Mouse (Mus musculus): ENCODE measurements around the gene Ankmy2.

Ankmy2 gene

DNA sequence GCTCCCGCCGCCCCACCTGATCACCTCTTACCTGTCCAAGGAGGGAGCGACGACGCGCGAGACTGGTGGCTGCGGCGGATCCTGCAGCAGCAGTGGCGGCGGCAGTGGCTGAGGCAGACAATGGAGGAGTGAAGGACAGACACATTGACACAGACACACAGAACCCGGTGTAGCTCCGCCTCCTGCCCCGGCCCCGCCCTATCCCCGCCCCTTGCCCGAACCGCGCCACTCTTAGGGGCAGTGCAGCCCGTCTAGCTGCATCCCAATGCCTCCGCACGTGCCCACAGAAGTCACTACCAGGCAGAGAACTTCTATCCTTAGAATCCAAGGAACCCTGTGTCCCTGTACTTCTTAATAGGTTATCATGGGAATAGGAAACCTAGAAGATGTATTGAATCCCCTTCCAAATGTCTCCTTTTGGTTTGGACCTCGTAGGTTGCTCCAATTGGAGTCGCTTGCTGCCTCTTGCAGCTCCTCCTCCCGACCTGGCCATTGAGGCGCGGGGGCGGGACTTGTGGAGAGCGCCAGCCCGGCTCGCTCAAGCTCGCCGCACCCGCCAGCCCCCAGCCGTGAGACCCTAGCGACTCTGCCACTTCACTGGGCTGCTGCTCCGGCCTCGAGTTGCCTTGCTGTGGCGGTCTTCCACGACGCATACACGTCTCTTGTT, at the start of gene Ankmy2:
Gene Ankmy2 (plus strand): TSS at position 478 of the 667 bp plus-strand sequence.
- peak; percentile 77 to 82 for DNase-seq (ENCODE audit: low spot score in 2 of 2)

DNA sequence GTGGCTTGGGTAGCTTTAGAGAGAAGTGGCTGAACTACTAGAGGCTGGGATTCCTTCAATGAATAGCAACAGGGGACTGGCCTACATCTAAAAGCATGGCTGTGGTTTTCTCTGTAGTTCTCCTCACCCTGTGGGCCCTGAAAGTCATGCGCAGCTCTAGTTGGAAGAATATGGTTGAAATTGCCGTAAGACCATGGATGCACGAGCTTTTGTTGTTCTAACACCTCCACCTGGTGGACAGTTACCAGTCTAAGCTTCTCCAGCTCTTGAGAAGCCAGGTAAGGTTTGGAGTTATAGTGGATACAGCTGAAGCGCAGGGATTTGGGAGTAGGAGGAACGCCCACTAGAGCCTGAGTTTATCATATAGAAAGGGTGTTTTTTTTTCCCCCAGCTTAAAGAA, 48.5 kb upstream of the Ankmy2 start:
- no peak for DNase-seq (ENCODE audit: low spot score in 2 of 2)

DNA sequence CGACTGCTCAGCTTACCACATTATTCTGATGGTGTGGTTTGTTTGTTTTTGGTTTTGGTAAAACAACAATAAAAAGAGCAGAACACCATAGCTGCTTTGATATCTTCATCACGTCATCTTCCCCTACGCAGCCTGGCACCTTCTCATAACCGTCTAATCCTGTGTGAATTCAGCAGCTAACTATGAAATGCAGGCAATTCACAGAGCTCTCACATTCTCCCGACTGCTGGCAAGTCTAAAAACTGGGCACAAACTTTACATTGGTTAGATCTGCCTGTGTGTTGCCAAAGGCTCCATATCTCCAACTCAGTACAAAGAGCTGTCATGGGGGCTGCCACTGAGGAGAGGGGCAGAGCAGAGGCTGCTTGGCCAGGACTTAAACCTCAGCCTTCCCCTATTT, 46.5 kb upstream of the Ankmy2 start:
- no peak for DNase-seq (ENCODE audit: low spot score in 2 of 2)

DNA sequence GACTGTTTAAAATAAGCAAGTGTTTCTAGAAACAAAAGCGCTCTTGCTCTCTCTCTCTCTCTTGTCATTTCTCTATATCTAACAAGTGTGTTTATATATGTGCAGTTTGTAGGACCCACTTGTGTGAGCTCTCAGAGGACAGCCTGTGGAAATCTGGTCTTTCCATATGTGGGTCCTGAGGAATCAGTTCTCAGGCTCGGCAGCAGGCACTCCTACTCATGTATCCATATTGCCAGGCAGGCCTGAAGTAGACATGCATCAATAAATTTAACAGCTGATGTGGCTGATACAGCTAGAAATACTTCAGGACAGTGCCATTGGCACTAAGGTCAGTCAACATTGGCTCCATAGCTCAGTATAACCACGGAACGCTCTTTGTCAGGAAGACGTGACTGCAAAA, 45.8 kb upstream of the Ankmy2 start:
- DNase-seq (ENCODE audit: low spot score in 2 of 2): no peak

DNA sequence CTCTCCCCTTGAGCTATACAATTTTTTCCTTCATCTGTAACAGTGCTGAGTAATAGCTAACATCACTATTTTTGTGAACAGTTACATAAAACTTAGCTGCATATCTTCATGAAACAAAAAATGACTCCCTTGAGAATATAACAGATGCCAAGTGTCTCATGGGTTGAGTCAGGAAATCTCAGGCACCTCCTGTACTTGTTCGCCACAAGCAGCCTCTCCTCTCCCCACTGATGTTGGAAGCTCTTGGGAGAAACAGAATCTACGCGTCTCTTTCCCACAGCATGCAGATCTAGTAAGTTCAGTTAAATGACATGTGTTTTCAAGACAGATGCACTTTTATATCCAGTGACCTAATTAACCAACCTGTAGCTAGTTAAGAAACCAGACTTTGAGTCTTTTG, 44.8 kb upstream of the Ankmy2 start:
- no peak for DNase-seq (ENCODE audit: low spot score in 2 of 2)

DNA sequence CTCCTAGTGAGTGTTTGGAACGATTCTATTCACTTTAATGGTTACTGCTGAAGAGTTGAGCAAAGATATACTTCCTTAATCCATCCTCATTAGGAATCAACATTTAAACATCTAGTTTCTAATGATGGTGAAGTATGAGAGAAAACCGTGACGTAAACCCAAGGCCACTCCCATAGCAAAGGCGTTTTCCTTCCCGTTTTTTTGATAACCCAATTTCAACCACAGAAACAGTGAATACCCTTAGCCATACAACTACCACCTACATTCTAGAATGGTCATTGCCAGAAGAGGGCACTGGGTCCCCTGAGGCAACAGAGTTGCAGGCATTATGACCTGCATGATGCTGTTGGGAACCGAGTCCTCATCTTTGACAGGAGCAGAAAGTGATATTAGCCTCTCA, 39.8 kb upstream of the Ankmy2 start:
- DNase-seq (ENCODE audit: low spot score in 2 of 2): no peak

DNA sequence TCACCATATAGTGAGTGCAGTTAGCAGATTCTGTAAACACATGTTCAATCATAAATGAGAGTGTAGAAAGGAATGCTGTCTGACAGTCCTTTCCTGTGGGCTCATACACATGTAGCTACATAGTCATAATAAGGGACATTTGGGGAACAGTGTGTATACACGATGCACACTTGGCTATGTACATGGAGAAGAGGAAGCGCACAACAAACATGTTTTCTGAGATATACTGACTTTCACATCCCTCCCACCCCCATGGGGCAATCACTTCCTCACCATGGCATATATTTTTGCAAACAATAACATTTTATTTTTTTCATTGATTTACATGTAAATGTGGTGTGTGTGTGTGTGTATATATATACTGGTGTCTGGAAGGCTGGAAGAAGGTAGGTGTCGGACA, 37.7 kb upstream of the Ankmy2 start:
- DNase-seq (ENCODE audit: low spot score in 2 of 2): no peak

DNA sequence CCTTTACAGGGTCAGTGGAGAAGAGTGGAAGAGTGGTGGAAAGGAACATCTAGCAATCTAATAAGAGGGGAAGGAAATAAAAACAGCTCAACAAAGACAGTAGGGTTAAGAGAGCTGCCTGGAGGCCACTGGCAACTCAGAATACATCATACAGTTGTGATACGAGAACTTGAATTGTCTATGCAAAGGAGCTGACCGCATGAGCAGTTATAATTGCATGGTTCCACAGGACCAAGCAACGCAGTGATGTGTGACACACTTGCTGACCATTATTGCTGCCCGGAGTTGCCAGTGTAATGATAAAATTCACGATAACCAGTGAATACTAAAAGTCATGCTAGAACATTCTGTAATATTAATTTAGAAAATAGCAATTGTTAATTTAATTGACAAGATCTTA, 30.9 kb upstream of the Ankmy2 start:
- DNase-seq (ENCODE audit: low spot score in 2 of 2): no peak

DNA sequence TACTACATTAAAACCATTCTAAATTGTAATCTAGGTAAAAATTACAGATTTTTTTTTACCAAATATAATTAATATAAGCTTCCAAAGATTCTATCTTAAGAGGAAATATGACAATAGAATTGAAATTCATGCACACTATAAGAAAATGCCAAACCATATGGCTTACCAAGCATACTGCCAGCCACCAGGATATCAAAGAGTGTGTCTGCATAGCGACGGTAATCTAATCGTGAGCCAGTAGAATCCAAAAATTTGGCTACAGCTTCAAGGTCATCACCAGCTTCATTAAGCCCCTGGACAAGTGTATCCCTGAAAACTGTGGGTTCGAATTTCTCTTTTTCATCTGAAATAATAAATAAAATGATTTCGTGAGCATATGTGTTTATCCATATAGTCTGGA, 27.1 kb upstream of the Ankmy2 start:
- no peak for DNase-seq (ENCODE audit: low spot score in 2 of 2)

DNA sequence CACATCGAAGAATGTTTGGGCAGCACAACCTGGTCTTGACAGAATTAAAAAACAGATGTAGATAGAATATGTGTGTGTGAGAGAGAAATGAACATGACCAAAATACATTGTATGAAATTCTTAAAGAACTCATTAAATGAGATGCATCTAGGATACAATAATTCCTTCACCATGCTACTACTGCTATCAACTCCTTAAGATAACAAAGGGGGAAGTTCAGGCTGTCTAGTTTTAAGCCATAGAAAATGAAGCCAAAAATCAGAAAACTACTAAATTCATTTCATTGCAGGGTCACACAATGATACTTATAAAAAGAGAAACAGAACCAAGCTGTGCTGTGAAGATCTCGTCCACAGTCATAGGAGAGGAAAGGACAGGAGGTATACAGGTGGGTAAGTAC, 24.7 kb upstream of the Ankmy2 start:
- no peak for DNase-seq (ENCODE audit: low spot score in 2 of 2)

DNA sequence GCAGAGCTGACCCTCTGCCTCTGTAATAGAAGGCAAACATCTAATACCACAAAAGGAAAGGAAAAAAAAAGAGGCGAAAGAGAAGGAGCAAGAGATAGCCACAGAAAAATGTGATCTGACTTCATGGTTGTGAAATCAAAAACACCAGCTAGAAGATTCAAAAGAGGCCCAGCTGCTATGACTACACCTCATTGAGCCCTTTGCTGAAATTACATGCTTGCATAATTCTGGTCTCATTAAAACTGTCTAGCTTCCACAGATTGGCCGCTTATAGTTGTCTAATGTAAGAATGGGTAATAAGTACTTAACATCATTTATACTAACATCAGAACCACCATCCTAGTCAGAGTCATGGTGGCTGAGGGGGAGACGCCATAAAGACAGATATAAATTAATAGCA, 24.2 kb upstream of the Ankmy2 start:
- DNase-seq (ENCODE audit: low spot score in 2 of 2): no peak

DNA sequence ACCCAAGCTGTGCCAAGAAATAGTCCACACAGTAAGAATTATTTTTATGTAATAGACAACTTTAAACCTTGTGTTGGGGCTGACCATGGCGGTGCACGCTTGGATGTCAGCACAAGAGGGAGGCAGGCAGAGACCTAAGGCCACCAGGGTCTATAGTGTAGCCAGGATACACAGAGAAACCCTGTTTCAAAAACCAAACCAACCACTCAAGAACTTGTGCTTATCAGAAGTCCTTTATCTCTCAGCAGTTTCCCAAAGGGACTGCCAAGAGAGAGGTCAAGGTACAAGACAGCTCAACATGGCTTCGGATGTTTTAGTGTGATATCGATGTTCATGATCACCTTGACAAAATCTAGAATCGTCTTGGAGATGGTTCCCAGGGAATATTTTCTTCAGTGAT, 23.4 kb upstream of the Ankmy2 start:
- no peak for DNase-seq (ENCODE audit: low spot score in 2 of 2)

DNA sequence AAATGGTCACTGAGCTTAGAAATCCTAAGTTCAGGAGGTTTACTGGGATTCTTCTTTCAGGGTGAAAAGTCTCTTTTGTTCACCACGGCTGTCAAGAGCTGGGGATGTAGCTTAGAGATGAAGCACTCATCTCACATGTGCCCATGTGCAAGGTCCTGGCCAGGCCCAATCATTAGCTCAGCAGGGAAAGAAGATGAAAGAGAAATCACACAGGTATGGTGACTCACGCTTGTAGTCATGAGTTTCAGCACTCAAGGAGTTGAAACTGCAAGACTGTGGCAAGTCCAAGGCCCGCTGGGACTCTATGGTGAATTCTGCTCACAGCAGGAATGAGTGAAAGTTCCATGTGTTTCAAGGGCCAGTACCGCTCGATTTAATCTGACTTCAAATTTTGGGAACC, 22.8 kb upstream of the Ankmy2 start:
- no peak for DNase-seq (ENCODE audit: low spot score in 2 of 2)

DNA sequence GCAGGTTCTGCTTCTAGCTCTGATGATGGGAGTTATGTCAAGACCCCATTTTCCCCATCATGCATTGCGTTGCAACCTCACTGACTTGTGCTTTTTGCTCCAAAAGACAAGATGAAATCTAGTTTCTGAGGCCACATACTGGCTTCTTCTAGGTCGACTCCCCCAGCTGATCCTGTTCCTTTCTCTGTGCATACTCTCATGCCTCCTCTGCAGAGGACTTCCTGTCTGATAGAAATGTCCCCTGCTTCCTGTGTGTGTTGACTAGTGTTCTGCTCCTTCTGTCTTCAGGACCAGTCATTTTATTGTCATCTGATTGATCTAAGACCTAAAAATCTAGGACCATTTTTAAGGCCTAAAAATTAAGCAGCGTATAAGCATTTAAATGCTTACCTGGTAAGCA, 21.5 kb upstream of the Ankmy2 start:
- no peak for DNase-seq (ENCODE audit: low spot score in 2 of 2)

DNA sequence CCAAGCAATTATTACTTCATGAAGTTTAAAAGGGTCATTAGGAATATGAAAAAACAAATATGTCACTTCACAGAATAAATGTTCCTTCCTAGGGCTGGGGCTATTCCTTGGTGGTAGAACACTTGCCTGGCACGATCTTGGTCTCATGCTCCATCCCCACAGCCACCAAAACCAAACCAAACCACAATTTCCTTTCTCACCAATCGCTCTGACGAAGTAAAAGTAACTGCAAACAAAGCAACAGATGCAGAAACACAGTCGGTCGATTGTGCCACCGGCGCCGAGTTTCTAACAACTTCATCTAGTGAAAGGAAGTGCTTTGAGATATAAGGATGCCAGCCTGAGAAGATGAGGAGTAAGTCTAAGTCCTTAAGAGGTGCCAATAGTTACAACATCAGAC, 20.6 kb upstream of the Ankmy2 start:
- DNase-seq (ENCODE audit: low spot score in 2 of 2): no peak

DNA sequence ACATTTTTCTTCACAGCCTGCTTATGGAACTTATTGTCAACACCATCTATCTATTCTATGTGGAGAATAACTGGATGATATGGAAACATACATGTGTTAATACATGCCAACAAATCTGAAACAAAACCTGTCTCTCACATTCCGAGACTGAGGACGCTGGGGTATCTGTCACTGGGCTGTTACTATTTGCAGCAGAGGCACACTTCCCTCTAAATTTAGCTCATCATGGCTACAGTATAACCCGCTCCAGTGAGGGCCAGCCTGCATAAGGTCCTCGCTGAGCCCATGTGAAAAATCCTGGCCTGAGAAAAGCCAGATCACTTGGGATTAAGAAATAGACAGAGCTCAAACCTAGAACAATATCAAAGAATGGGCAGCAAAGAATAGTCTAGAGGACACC, 19.7 kb upstream of the Ankmy2 start:
- DNase-seq (ENCODE audit: low spot score in 2 of 2): no peak

DNA sequence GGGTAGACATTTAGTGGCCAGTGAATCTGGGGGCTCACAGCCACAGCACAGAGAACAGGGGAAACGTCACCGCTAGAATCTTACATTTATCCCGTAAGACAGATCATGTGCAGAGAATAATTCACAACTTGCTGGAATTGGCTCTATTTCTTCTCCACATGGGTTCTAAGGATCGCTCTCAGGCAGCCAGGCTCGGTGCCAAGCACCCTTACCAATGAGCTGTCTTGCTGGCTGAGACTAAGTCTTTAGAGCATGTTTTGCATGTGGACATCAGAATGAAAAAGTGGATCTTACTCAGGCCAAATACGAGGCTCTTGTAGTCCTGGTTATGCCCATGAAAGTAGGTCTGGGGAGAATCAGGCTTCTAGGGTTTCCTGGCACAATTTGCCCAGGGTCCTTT, 16.5 kb upstream of the Ankmy2 start:
- no peak for DNase-seq (ENCODE audit: low spot score in 2 of 2)

DNA sequence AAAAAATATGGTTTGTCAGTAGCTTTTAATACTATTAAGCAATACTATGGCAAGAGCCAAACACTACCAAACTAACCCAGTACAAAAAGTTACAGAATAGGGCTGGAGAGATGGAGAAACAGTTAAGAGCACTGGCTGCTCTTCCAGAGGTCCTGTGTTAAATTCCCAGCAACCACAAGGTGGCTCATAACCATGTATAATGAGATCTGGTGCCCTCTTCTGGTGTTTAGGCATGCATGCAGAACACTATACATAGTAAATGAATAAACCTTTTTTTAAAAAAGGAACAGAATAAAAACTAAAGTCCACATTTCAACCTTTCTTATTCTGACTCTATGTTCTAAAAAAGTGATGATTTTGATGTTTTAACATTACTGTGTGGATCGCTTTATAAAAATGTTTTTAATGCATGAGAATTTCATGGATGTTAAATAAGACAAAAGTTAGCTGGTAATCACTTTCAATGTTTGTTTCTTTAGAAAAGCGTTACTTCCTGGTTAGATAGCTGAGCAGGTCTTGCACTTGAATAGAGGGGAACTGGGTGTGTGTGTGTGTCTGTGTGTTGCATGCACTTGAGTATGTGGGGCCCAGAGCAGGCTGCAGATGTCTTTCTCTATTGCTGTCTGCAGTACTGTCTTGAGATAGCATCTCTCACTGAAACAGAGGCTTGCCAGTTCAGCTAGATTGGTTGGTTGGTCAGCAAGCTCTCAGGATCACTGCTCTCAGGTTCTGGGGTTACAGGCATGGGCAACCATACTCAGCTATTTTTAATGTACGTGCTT, 10.5 kb upstream of the Ankmy2 start:
- no peak for DNase-seq (ENCODE audit: low spot score in 2 of 2)

DNA sequence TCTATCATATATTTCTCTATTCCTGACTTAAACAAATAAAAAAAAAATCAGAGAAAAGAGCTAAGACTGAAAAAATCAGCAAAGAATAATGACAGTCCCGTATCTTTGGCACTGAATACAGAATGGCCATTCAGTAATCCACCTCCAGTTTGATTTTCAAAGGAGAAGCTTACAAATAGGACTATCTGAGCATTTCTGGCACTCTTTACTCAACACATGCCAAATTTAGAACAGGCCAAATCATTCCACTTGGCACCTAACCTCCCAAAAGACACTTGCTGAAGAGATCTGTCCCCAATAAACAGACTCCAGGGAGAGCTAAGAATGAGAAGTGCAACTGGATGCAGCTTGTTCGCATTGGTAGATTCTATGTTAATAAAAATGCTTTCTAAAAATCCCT, 6.6 kb upstream of the Ankmy2 start:
- DNase-seq (ENCODE audit: low spot score in 2 of 2): no peak

DNA sequence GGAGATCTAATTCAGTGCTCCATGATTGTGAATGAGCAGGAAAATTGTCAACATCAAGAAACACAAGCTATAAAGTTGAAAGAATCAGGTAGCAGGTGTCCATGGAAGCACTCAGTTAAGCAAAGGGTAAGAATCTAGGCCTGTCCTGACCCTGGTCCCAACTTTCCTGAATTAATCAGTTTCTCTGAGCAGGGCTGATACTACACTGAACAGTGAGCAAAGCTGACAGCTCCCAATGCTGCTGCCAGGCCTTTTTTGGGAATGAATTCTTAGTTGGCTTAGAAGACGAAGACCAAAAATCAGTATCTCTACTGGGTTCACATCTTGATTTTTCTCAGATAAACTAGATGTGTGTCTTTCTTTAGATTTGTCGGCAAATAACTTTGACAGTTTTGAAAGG, 6.2 kb upstream of the Ankmy2 start:
- no peak for DNase-seq (ENCODE audit: low spot score in 2 of 2)

DNA sequence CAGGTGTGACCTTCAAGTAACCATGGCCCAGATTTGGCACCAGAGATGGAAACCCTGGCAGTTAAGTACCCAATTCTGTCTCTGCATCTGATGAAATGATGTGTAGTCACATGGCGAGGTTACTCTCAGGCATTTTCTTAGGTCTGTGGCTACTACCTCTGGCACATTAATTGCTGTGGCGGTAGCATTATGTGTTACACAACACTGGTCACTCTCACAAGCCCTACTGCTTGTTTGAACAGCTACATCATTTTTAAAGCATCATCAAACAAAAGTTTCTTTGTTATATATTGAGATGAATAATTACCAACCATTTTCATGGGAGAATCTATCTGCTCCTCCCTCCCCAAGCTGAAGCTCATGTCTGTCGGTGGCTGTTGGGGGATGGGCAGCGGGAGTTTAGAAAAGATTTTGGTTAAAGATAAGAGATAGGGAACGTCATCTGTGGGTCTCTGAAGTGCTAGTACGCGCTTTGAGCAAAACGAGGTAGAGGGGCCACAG, 1.7 kb upstream of the Ankmy2 start:
- peak in 1 of 2 experiments; percentile 20 for DNase-seq (ENCODE audit: low spot score in 2 of 2)

DNA sequence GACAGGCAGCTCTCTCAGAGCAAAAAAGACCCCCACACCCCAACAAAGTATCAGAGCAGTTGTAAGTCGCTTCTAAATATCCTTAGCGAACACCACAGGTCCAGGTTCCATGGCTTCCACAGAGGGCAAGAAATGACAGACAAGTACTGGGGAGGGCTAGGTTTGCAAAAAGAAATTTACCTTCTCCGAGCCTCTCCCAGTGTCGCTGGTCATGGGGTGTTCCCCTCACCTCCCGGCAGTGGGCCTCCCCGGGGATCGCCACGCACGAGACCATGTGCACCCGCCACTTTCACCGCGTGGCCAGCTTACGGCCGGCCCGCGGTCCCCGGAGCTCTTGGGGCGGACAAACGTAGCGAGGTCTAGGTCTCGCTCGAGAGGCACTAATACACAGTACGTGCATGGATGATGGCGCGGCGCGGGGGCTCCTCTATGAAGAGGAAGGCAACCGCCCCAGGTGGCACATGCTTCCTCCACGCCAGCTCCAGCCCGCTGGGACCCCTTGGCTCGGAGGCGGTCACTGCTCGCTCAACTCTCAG, 745 bp upstream of the Ankmy2 start:
- no peak for DNase-seq (ENCODE audit: low spot score in 2 of 2)

DNA sequence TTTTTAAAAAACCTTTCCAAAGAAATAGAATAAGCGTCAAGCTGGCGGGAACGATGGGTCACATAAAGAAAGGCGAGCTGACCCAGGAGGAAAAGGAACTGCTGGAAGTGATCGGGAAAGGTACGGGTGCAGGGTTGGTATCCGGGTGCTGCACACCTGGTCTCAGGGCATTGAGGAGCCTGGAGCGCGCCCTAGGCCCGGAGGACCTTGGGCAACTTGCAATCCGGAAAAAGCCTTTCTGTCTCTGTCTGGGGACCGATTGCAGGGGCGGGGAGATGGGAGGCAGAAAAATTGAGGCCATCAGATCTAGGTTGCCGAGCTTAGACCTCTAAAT, 357 bp downstream of the Ankmy2 start:
- no peak for DNase-seq (ENCODE audit: low spot score in 2 of 2)

All from frontal cortex, postnatal 14 days (tissue).